Mouse (Mus musculus) R1 (cell line): ENCODE measurements at regions not wholly inside any gene's neighbourhood (a gene's known extent, or its start where the extent isn't known, plus 50 kb on each side); places are given as distances from the start of the nearest gene placed in this dataset.

ENCODE experiments used
- DNase-seq: peaks from one replicate; pipeline ENCODE4 v3.0.0-alpha.2; 2018; ENCODE audit warnings: low read depth, low spot score

DNA sequence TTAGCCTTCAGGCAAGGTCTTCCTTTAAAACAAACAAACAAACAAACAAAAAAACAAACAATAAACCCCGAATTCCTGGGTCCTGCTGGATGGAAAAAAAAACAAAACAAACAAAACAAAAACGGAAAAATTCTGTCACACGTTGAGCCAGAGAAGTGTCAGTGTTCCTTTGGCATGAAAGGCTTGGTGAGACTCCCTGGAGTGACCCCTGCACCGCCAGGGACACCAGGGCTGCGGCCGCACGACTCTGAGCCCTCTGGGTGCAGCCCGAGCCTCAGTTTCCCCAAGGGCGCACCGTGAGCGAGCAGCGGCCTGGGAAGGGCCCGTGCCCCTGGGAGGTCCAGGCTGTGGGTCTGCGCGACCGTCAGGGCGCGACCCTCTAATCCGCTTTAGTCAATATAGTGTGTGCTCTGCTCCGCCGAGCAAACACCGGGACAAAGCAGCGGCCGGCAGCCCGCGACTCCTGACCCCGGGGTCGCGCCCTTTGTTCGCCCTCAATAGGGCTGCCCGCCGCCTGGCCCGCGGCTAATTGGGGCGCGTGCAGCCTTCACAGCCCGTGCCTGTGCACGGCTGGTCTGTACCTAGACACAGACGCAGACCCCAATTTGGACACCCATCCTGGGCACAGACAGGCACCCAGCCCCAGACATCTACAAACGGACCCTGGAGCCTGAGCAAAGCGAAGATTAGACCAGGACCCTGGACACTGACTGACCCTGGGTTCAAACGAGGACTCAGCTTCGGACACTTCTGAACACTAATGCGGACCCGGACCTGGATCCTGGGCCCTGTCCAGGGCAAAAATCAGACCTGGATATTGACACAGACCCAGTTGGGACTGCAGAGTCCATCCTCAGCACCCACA lies 74.0 kb upstream of the Ppara start:
- DNase-seq = no peak

- DNase-seq = no peak
These were observed 73.4 kb upstream of the Ppara start for GRCm38 (mm10) chr15:85661393-85661690.

DNA sequence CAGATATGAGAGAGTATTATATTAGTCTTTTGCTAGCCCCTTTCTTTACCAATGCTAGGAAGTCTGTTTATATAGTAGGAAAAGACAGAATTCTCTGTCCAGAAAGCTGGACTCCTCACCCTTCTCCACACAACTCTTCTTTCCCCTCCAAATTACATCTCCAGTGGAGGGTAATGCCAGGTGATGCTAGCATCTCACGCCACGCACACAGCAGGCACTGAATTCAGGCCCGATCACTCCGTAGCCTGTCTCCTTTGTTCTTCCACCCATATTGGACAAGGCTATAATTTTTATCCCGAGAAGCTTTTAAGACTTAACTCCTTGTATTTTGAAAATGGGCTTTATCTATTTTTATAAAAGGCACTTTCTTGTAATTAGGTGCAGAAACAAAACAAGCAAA lies 73.0 kb upstream of the Ppara start:
- DNase-seq = no peak

GRCm38 (mm10) chr15:85662271-85662670 lies 72.5 kb upstream of the Ppara start:
- DNase-seq = no peak

GRCm38 (mm10) chr15:85662673-85663072 lies 72.1 kb upstream of the Ppara start:
- no peak for DNase-seq

DNA sequence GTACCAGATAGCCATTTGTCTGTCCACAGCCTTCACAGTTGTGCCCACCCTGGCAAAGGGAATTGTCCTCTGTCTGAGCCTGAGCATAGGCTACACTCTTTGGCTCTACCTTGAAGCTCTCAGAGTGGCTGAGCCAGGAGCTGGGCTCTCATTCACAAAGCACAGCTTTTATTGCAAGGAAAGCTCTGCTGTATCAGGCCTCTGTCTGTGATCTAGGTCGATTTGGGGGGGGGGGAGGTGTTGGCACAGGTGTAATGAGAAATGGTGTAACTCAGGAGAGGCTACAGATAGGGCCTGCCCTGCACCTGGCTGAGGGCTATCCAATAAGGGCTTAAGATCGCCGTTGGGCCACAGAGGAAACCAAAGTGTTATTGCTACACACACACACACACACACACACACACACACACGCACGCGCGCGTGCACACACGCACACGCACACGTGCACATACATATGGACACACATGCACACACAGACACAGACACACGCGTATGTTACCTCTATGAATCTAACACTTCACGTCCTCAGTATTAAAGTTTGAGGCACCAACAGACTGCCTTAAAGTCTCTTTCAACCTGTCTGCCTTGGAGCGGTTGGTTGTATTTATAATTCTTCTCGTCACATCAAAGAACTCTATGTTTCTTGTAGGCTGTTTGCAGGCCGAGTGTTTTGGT lies 70.9 kb upstream of the Ppara start:
- DNase-seq = no peak

- DNase-seq = no peak
These were observed 70.4 kb upstream of the Ppara start for GRCm38 (mm10) chr15:85664432-85664828.

- no peak for DNase-seq
These were observed 69.5 kb upstream of the Ppara start for GRCm38 (mm10) chr15:85665181-85665821.

DNA sequence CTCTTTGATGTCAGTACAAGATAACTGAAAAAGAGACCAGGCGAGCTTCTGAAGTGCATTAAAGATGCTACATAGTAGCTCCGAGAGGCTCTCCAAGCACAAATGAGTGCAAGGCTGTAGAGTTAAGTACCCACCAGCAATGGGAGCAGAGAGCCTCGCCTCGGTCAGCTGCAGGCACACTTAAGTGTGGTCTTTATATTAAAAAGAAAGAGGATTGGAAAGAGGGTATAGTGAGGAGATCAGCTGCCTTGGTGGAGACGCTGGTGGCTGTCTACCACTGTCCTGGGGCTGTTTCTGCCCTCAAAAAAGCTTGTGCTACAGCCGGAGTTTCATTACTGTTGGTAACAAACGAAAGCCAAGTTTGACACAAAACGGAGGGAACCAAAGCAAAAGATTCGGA lies 68.3 kb upstream of the Ppara start:
- no peak for DNase-seq

DNA sequence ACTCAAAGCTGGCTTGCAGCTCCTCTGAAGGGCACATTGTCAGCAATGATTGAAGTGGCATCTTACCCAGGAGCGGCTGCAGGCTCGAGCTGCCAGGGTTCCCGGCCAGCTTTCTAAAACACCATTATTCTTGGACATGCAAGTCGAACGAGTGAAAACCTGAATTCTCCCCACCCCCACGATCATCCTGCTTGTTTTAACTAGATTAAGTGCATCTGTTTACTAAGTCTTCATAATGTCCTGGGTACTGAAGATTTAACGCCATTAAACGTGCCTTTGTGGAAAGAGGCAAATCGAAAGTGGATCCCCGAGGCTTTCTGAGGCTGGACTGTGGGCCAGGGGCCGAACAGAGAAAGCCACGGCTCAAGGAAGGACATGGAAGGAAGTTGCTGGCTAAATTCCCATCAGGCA lies 67.4 kb upstream of the Ppara start:
- DNase-seq = no peak

DNA sequence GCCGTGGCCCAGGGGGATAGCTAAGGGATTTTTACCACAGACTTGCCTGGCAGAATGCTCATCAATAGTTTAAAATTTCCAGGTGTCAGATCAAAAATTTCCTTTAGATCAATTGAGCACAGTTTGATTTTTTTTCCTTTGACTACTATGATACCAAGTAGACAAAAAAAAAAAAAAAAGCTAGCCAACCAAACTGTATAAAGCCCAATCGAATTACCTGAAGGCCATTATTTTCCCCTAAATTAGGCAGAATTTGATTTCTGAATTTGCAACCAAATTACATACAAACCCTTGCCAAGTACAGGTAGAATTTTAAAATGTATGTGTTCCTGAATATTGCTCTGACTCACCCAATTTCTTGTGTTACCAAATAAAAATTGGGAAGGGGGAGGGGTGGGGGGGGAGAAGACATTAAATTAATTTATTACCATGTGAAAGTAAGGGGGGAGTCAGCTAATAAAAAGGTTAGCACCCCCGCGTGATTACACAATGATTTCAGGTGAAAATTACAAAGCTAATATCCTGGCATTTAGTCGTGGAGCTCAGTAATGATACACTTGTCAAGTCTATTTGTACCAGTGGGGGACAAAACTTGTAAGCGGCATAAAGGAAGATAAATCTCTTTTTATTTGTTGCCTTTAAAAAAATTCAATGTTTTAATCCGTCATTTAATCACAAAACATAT lies 66.7 kb upstream of the Ppara start:
- DNase-seq = no peak

DNA sequence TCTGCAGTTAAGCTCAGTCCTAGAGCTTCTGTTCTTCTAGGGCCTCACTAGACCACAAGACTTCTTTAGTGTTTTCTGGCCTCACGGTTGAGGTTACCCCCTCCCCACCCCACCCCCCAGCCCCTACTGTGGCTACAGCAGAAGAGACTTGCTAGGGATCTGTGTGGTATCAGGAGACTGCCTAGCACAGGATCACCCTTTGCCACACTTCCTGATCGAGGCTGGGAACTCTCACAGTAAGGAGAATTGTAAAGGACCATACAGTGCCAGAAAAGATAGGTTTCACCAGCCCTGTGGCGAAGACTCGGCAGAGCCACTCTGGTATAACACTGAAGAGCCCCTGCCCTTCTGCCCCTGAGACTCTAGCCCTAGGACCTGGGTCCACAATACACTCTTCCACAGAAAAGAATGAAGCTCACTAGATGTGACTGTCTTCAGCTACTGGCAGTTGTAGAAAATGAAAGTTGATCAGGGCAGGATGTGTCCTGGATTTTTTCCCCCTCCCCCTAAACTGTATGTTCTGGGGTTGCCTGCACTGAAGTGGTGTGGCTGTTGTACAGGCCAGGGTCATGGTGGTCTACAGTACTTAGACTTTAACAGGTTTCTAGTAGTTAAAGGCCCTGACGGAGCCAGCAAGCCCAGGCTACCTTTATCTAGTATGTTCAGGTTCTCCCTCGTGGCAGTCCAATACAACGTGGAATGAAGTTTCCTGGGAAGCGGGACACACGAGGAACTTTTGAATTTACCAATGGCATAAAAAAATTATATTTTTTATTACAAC lies 65.7 kb upstream of the Ppara start:
- no peak for DNase-seq

GRCm38 (mm10) chr15:85669652-85670175 lies 65.1 kb upstream of the Ppara start:
- DNase-seq = no peak

DNA sequence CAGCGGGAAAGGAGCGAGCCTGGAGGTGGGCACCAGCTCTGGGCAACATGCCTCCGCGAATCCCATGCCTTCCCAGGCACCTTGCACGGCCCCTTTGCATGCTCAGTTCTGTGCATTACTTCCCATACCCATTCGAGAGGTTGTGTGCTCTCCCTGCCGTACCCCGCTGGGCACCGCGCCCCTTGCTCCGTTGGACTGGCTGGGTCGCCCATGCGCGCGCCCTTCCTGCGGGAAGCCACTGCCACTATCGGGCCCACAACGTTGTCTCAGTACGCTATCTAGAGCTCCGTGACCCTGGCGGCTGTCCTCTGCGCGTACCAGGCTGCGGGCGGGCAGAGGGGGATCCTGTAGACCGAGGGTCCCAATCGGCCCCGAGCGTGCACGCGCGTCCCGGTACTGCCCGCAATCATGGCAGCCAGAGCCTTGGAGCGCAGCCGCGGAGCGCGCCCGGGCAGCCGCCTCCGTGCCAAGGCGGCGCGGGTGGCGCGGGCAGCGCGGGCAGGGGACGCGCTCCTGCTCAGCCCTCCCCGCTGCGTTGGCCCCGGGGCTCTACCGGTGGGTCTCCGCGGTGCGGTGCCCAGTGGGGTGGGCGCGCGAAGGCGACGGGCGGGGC lies 64.5 kb upstream of the Ppara start:
- DNase-seq = peak; percentile 66

- DNase-seq = peak; percentile 29
These were observed 63.7 kb upstream of the Ppara start for GRCm38 (mm10) chr15:85670789-85671700.

DNA sequence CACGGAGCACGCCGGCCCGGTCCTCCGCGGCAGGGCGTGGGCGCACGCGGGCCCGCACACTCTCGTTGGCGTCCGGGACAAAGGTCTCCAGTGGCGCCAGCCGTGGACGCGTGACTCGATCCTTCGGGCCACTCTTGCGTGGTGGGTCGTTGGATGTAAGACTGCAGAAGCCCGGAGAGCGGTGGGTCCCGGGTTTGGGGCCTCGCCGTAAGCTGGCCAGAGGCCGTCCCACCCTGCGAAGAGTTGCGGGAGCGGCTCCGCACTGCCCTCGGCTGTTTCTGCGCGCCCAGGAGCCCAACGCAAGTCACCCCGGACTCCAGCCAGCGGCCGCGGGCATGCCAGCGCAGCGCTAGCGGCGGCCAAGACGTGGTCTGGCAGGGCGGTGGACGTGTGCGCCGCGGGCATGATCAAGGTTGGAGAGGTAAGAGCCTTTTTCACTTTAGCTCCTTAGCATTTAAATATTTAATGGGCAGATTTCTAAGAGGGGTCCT lies 63.0 kb upstream of the Ppara start:
- peak; percentile 49 for DNase-seq

DNA sequence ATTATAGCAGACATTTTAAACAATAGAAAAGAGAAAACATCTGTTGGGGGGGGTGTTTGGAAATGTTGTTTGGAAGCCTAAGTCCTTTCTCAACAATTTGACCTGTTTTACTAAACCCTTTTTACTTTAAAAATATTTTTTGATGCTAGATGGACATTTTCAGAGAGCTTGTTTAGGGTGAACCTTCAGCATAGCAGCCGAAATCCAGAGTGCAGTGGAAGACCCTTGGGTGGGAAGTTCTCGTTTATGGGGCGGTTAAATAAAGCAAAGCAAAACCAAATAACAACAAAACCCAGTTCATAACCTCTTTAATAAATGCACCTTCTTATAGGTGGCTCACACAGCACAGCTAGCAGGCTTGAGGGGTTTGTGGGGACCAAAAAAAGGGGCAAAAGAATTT lies 62.4 kb upstream of the Ppara start:
- no peak for DNase-seq

GRCm38 (mm10) chr15:85672931-85673330 lies 61.9 kb upstream of the Ppara start:
- no peak for DNase-seq

GRCm38 (mm10) chr15:85673506-85673905 lies 61.3 kb upstream of the Ppara start:
- DNase-seq = no peak
